Mouse (Mus musculus): ENCODE measurements at regions not wholly inside any gene's neighbourhood (a gene's known extent, or its start where the extent isn't known, plus 50 kb on each side); places are given as distances from the start of the nearest gene placed in this dataset.

DNA sequence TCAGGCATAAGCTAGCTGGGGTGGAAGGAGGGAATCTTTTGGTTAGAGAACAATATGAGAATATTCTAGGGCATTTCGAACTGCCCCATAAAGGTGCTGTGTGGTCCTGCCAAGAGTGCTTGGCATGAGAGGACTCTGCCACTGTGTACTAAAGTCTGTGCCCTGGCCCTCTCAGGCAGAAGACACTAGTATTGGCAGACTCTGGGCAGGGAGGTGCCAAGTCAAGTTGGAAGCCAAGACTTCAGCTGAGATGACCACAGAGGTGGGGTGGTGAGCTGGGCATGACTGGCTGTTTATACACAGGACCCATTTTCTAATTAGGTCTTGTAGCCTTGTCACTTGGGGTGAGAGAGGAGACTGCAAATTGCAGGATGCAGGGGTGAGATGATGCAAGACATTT is 104.4 kb upstream of the Glra1 start:
- peak; percentile 88 for DNase-seq

DNA sequence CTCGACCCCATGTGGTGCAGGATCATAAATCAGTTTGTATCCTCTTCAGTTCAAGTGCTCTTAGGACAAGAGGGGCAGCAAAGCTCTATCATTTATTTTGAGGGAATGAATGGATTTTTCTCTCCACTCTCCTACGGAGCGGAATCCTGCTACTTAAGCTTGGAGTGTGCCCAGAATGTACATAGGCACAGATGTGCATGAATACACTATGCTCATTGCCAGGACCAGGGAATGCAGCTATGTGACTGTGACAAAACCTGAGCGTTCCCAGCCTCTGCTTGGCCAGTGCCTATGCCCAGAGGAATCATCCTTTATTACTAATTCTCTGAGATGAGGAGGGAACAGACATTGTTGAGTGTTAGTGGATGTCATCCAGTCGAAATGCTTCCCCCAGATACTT is 99.5 kb upstream of the Glra1 start:
- no peak for DNase-seq

DNA sequence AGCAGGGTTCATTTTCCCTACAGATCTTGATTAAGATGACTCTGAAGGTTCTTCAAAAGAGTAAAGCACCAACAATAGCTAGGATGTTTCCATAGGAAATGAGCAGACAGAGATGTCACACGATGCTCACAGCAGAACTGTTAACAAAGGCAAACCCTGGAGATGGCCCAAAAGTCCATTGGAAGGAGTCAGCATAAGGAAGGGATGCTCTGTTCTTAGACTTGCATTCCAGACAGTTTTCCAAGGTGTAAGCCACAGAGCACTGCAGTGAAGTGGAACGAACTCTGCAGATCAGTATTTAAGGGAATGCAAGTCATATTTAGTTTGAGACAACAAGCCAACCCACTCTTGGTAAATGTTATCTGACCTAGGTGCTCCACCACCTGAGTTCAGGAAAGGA is 93.9 kb upstream of the Glra1 start:
- no peak for DNase-seq

DNA sequence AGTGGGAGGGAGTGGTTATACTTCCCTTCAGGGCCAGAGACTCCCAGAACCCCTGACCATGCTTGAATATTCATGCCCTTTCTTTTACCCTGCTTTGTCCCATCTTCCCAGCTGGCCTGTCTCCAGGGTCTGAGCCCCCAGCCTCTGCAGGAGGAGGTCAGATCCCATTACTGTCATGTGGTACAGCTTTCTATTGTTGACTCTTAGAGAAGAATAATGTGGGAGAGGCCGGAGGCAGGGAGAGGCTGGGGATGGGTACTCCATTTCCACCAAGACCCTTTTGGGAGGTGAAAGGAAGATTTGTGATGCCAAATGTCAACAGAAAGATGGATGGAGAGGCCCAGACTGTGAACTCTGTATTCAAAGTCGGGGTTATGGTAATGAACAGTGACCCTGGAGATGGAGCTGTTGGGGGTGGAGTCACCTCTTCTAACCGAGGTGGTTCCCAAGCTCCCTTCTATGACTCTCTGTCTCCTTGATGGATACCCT is 77.1 kb upstream of the Glra1 start:
- DNase-seq: no peak

DNA sequence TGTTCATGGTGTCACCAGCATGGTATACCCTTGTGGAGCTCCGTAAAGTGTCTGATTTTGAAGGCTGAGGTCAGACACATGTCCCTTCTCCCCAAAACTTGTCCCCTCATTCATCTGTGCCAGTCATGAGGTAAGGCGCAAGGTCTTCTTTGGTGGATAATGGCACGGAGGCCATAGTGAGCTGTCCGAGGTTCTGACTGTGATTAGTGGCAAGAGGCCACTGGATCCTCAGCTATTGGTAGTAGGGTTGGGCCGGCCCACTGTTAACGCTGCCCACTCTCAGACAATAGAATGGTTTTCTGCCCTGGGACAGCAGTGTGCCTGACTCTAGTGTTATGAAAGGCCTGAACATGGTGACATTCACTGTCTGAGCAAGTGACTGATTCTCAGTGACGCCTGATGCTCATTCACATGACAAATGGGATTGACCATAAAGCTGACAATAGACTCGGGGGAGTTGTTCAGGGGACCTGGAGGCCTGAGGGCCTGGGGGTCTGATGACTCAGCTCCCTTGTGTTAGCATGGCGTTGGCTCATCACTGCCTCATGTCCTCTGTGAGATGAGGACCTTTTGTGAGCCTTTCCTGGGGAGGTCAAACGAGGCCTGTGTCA is 74.5 kb upstream of the Glra1 start:
- DNase-seq: no peak

DNA sequence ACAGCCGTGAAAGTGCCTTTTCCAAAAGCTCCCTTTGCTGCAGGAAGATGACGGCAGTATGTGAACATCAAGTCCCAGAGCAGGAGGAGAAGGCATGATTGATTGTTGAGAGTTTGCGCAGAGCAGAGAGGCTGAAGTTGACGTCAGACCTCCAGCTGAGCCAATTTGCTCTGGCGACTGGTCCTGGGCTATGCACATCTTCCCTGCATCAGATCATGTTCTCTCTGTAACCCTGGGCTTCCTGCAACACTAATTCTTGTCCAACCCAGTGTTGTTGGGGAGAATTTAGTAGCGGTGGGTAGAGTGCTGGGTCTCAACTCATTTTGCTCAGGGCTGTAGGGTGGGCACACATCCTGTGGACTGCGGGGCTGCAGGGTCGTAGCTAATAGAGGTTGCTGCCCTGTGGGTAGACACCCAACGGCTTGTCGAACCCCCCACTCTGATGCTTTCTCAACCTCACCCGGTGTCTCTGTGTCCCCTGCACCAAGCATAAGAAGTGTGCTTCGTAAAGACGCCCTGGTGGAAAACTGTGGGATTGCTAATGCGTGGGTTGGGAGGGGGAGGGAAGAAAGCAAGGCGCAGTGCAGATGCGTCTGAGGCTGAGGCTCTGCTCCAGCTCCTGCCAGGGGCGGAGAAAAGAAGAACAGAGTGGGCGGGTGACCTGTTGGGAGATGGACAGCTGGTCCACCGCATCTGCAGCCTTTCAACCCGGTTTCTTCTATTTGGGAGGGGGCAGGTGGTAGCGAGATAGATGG is 73.4 kb upstream of the Glra1 start:
- DNase-seq: no peak

DNA sequence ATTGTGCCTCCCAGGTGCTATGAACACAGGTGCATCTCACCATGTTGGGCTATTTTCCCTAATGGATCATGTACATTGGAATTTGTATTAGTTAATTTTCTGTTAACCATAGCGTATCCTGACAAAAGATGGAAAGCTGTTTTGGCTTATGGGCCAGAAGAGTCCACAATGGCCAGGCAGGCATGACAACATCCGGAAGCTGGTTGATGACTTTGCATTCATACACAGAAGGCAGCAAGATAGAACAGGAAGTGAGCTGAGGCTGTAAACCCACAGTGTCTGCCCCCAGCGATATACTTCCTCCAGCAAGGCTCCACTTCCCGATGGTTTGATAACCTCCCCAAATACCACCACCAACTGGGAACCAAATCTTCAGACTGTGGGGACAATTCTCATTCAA is 55.1 kb upstream of the Glra1 start:
- no peak for DNase-seq

DNA sequence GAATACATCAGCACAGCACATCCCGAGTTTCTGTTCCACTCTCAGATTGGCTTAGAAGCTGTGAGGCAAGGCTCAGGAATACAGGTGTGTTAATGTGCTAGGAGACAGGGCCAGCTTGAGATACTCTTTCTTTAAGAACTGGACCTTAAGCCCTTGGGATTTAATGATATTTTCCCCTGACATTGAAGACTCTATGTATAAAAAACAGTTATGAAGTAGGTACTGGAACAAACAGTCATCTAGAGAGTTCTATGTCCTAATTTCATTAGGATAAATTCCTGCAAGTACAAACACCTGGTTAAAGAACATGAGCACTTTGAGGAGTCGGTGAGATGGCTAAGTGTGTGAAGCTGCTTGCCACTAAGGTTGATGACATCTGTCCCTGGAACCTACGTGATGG is 54.3 kb upstream of the Glra1 start:
- DNase-seq: no peak

Measured in cerebellum, adult 9-11 months (tissue).